ENCODE assay signal across 23 mouse cellular contexts in genomic region chr4:103783561-103784247, GRCm38 (mm10).
DNase-seq lines count a peak whose midpoint lies in the region; ATAC-seq and TF ChIP-seq lines count a peak whose summit lies in the region.
"Had no signal": no experiment of that assay in that cellular context is flagged by ENCODE, and none has a peak within 500 bp of the region (broad histone marks: within the 10 kb centered on the region; RNA-seq: fewer than 3 reads in every experiment).

No protein-coding gene starts in this region.

- H3K4me2 ChIP-seq in embryonic facial prominence, embryonic 14.5 days (ENCODE audit: low read depth, low read length): no peak overlapping the region
- no peak overlapping the region for H3K4me2 ChIP-seq in intestine, embryonic 14.5 days (ENCODE audit: low read length)
- no peak overlapping the region for H3K4me2 ChIP-seq in intestine, postnatal 0 days (replicated peaks; ENCODE audit: low read depth)
- no peak overlapping the region for H3K4me2 ChIP-seq in lung, postnatal 0 days (replicated peaks; ENCODE audit: low read depth, low read length)
- no peak overlapping the region for H3K4me2 ChIP-seq in intestine, embryonic 15.5 days (replicated peaks)
- H3K4me2 ChIP-seq: embryonic facial prominence, embryonic 13.5 days; heart, embryonic 15.5 days; limb, embryonic 15.5 days; neural tube, embryonic 12.5 days had no signal

- peak; percentile 78 for TF ChIP-seq EP300 in lung, postnatal 0 days (IDR thresholded peaks at IDR 0.05)

- H3K36me3 ChIP-seq in embryonic facial prominence, embryonic 14.5 days (ENCODE audit: control insufficient read depth, insufficient read depth, low read length): no peaks in the 10 kb centered on the region
- no peaks in the 10 kb centered on the region for H3K36me3 ChIP-seq in embryonic facial prominence, embryonic 10.5 days (replicated peaks)
- H3K36me3 ChIP-seq in intestine, embryonic 14.5 days (ENCODE audit: control insufficient read depth, insufficient read depth, low read length): no peaks in the 10 kb centered on the region
- H3K36me3 ChIP-seq in intestine, postnatal 0 days (ENCODE audit: control insufficient read depth, insufficient read depth): no peaks in the 10 kb centered on the region
- no peaks in the 10 kb centered on the region for H3K36me3 ChIP-seq in lung, postnatal 0 days (ENCODE audit: insufficient read depth, low read length)
- no peaks in the 10 kb centered on the region for H3K36me3 ChIP-seq in intestine, embryonic 15.5 days
- H3K36me3 ChIP-seq: embryonic facial prominence, embryonic 13.5 days; forebrain, embryonic 10.5 days; heart, embryonic 15.5 days; hindbrain, embryonic 10.5 days; limb, embryonic 15.5 days; neural tube, embryonic 12.5 days had no signal

- no peaks in the 10 kb centered on the region for H3K9me3 ChIP-seq in embryonic facial prominence, embryonic 14.5 days (ENCODE audit: control insufficient read depth, low read length)
- no peaks in the 10 kb centered on the region for H3K9me3 ChIP-seq in embryonic facial prominence, embryonic 10.5 days
- no peaks in the 10 kb centered on the region for H3K9me3 ChIP-seq in intestine, embryonic 14.5 days (ENCODE audit: control insufficient read depth, low read length)
- no peaks in the 10 kb centered on the region for H3K9me3 ChIP-seq in intestine, postnatal 0 days (ENCODE audit: control insufficient read depth)
- no peaks in the 10 kb centered on the region for H3K9me3 ChIP-seq in lung, postnatal 0 days (ENCODE audit: low read length)
- H3K9me3 ChIP-seq in intestine, embryonic 15.5 days: no peaks in the 10 kb centered on the region
- H3K9me3 ChIP-seq: embryonic facial prominence, embryonic 13.5 days; forebrain, embryonic 10.5 days; heart, embryonic 15.5 days; hindbrain, embryonic 10.5 days; limb, embryonic 15.5 days; neural tube, embryonic 12.5 days had no signal

- no peak for ATAC-seq in embryonic facial prominence, embryonic 14.5 days (ENCODE audit: low read depth)
- ATAC-seq in intestine, embryonic 14.5 days (replicated peaks; ENCODE audit: low FRiP score, low TSS enrichment, low read depth): peak; percentile 62
- ATAC-seq in intestine, postnatal 0 days: no peak
- ATAC-seq in lung, postnatal 0 days: peak; percentile 87
- ATAC-seq in intestine, embryonic 15.5 days: peak; percentile 45; the same call in 1 of the 2 replicates
- ATAC-seq: inflammation-experienced regulatory T-cells, adult 6 months; liver, postnatal 0 days had no signal

- no peaks in the 10 kb centered on the region for H3K27me3 ChIP-seq in embryonic facial prominence, embryonic 14.5 days (replicated peaks; ENCODE audit: control insufficient read depth, insufficient read depth, low read length)
- no peaks in the 10 kb centered on the region for H3K27me3 ChIP-seq in embryonic facial prominence, embryonic 10.5 days (replicated peaks; ENCODE audit: low read depth, poor library complexity, severe bottlenecking)
- H3K27me3 ChIP-seq in intestine, embryonic 14.5 days (replicated peaks; ENCODE audit: control insufficient read depth, insufficient read depth, low read length): no peaks in the 10 kb centered on the region
- H3K27me3 ChIP-seq in intestine, postnatal 0 days (replicated peaks; ENCODE audit: control insufficient read depth, insufficient read depth, low read length): no peaks in the 10 kb centered on the region
- no peaks in the 10 kb centered on the region for H3K27me3 ChIP-seq in lung, postnatal 0 days (replicated peaks; ENCODE audit: insufficient read depth, low read length)
- H3K27me3 ChIP-seq in intestine, embryonic 15.5 days (replicated peaks): no peaks in the 10 kb centered on the region
- H3K27me3 ChIP-seq: embryonic facial prominence, embryonic 13.5 days; heart, embryonic 15.5 days; limb, embryonic 15.5 days; megakaryocyte, embryonic 14.5 days; neural tube, embryonic 12.5 days had no signal

- H3K4me3 ChIP-seq in embryonic facial prominence, embryonic 14.5 days (ENCODE audit: low read depth, low read length): no peak overlapping the region
- H3K4me3 ChIP-seq in embryonic facial prominence, embryonic 10.5 days: no peak overlapping the region
- H3K4me3 ChIP-seq in intestine, embryonic 14.5 days (ENCODE audit: low read depth, low read length): no peak overlapping the region
- H3K4me3 ChIP-seq in intestine, postnatal 0 days (ENCODE audit: low read depth, low read length): no peak overlapping the region
- H3K4me3 ChIP-seq in lung, postnatal 0 days (ENCODE audit: low read depth, low read length): no peak overlapping the region
- no peak overlapping the region for H3K4me3 ChIP-seq in intestine, embryonic 15.5 days (replicated peaks)
- H3K4me3 ChIP-seq: embryonic facial prominence, embryonic 13.5 days; forebrain, embryonic 10.5 days; gastrocnemius, adult 2 months; heart, embryonic 15.5 days; hindbrain, embryonic 10.5 days; limb, embryonic 15.5 days; neural tube, embryonic 12.5 days had no signal

- H3K9ac ChIP-seq in embryonic facial prominence, embryonic 14.5 days (ENCODE audit: low read depth, low read length): no peak overlapping the region
- no peak overlapping the region for H3K9ac ChIP-seq in intestine, embryonic 14.5 days (ENCODE audit: low read length)
- H3K9ac ChIP-seq in intestine, postnatal 0 days (ENCODE audit: low read depth, low read length): no peak overlapping the region
- no peak overlapping the region for H3K9ac ChIP-seq in lung, postnatal 0 days (replicated peaks; ENCODE audit: low read depth)
- no peak overlapping the region for H3K9ac ChIP-seq in intestine, embryonic 15.5 days
- H3K9ac ChIP-seq: embryonic facial prominence, embryonic 13.5 days; heart, embryonic 15.5 days; limb, embryonic 15.5 days; liver, postnatal 0 days; neural tube, embryonic 12.5 days had no signal

- peak; percentile 19 for DNase-seq in embryonic facial prominence, embryonic 14.5 days (ENCODE audit: low spot score)
- no peak for DNase-seq in embryonic facial prominence, embryonic 10.5 days (ENCODE audit: low spot score)
- no peak for DNase-seq in intestine, embryonic 14.5 days (ENCODE audit: low spot score)
- peak; percentile 72 for DNase-seq in lung, postnatal 0 days (ENCODE audit: low spot score)
- no peak for DNase-seq in lung, postnatal 25 days (ENCODE audit: low spot score)
- DNase-seq in embryo, embryonic 10.5 days (ENCODE audit: low spot score): no peak
- DNase-seq: adrenal gland, adult 8-10 months; cerebellum, adult 18-20 months; gastrocnemius, adult 2 months; kidney, postnatal 25 days; liver, postnatal 0 days; right cerebral cortex, postnatal 25 days; thymus, postnatal 4 days had no signal

- 80% methylated on average over 7 of the region's 7 CpGs for WGBS in embryonic facial prominence, embryonic 14.5 days
- 92% methylated on average over 7 of the region's 7 CpGs for WGBS in embryonic facial prominence, embryonic 10.5 days
- 68% methylated on average over 7 of the region's 7 CpGs for WGBS in intestine, embryonic 14.5 days
- 72% methylated on average over 7 of the region's 7 CpGs for WGBS in intestine, postnatal 0 days
- WGBS in lung, postnatal 0 days: 54% methylated on average over 7 of the region's 7 CpGs
- 72% methylated on average over 7 of the region's 7 CpGs for WGBS in intestine, embryonic 15.5 days

- no peak overlapping the region for H3K27ac ChIP-seq in embryonic facial prominence, embryonic 14.5 days (replicated peaks; ENCODE audit: low read depth, low read length)
- H3K27ac ChIP-seq in embryonic facial prominence, embryonic 10.5 days (replicated peaks): no peak overlapping the region
- no peak overlapping the region for H3K27ac ChIP-seq in intestine, embryonic 14.5 days (ENCODE audit: low read depth)
- H3K27ac ChIP-seq in intestine, postnatal 0 days (ENCODE audit: low read depth, low read length): no peak overlapping the region
- H3K27ac ChIP-seq in lung, postnatal 0 days (ENCODE audit: low read length): no peak overlapping the region
- no peak overlapping the region for H3K27ac ChIP-seq in intestine, embryonic 15.5 days
- H3K27ac ChIP-seq: embryonic facial prominence, embryonic 13.5 days; forebrain, embryonic 10.5 days; gastrocnemius, adult 2 months; heart, embryonic 15.5 days; hindbrain, embryonic 10.5 days; limb, embryonic 15.5 days; neural tube, embryonic 12.5 days had no signal

- TF ChIP-seq CTCF in intestine, postnatal 0 days (IDR thresholded peaks at IDR 0.05; ENCODE audit: low read depth): no peak
- TF ChIP-seq CTCF in lung, postnatal 0 days (IDR thresholded peaks at IDR 0.05): no peak

- H3K4me1 ChIP-seq in embryonic facial prominence, embryonic 14.5 days (ENCODE audit: control insufficient read depth, insufficient read depth, low read length): no peaks in the 10 kb centered on the region
- no peaks in the 10 kb centered on the region for H3K4me1 ChIP-seq in embryonic facial prominence, embryonic 10.5 days
- peaks cover 16% of the 10 kb centered on the region; the same call in 1 of the 2 replicates for H3K4me1 ChIP-seq in intestine, embryonic 14.5 days (replicated peaks; ENCODE audit: control insufficient read depth, insufficient read depth, low read length)
- no peaks in the 10 kb centered on the region for H3K4me1 ChIP-seq in intestine, postnatal 0 days (replicated peaks; ENCODE audit: control insufficient read depth, insufficient read depth, low read length)
- H3K4me1 ChIP-seq in lung, postnatal 0 days (ENCODE audit: insufficient read depth, low read depth, low read length): no peaks in the 10 kb centered on the region
- H3K4me1 ChIP-seq in intestine, embryonic 15.5 days (replicated peaks): 0 out of 2 replicates have a peak, but pooled peaks cover 2% of the 10 kb centered on the region
- H3K4me1 ChIP-seq: embryonic facial prominence, embryonic 13.5 days; forebrain, embryonic 10.5 days; heart, embryonic 15.5 days; hindbrain, embryonic 10.5 days; limb, embryonic 15.5 days; megakaryocyte, embryonic 14.5 days; neural tube, embryonic 12.5 days had no signal

Comparison
In these comparisons a context has a peak if more than half of its experiments do, and no peak if none do; other contexts are left out.
1. ATAC-seq: peak in intestine, embryonic 14.5 days (single experiment), lung, postnatal 0 days (single experiment) and intestine, embryonic 15.5 days (single experiment); none in embryonic facial prominence, embryonic 14.5 days (single experiment) and intestine, postnatal 0 days (single experiment).
2. DNase-seq: peak in embryonic facial prominence, embryonic 14.5 days (single experiment) and lung, postnatal 0 days (single experiment); none in embryonic facial prominence, embryonic 10.5 days (single experiment), intestine, embryonic 14.5 days (single experiment), lung, postnatal 25 days (single experiment) and embryo, embryonic 10.5 days (single experiment).